Mouse (Mus musculus) thymus, postnatal 25 days (tissue): ENCODE results near the gene Flvcr1.
A peak's percentile ranks its signal among the peaks of the same experiment; 100 is the strongest.

ENCODE experiments used
- DNase-seq: peaks from one replicate; pipeline ENCODE4 v3.0.0; 2022

Flvcr1 gene

GRCm38 (mm10) chr1:190978511-190979073 lies 47.4 kb downstream of the Flvcr1 start:
- peak; percentile 32 for DNase-seq

GRCm38 (mm10) chr1:190978001-190978400 lies 48.0 kb downstream of the Flvcr1 start:
- DNase-seq: no peak

- no peak for DNase-seq
Measured at GRCm38 (mm10) chr1:190976887-190977573, 48.9 kb downstream of the Flvcr1 start.

- no peak for DNase-seq
Measured at GRCm38 (mm10) chr1:190974833-190975232, 51.1 kb downstream of the Flvcr1 start.

GRCm38 (mm10) chr1:190974191-190974590 lies 51.8 kb downstream of the Flvcr1 start:
- DNase-seq: no peak

- no peak for DNase-seq
Measured at GRCm38 (mm10) chr1:190972612-190973192, 53.3 kb downstream of the Flvcr1 start.

- no peak for DNase-seq
Measured at GRCm38 (mm10) chr1:190971708-190972610, 54.0 kb downstream of the Flvcr1 start.

GRCm38 (mm10) chr1:190968010-190968409 lies 57.9 kb downstream of the Flvcr1 start:
- DNase-seq: no peak

- DNase-seq: no peak
Measured at GRCm38 (mm10) chr1:190964992-190965780, 60.8 kb downstream of the Flvcr1 start.

GRCm38 (mm10) chr1:190962760-190963159 lies 63.2 kb downstream of the Flvcr1 start:
- DNase-seq: no peak

GRCm38 (mm10) chr1:190958821-190959220 lies 67.1 kb downstream of the Flvcr1 start:
- no peak for DNase-seq
